Mouse (Mus musculus) neural tube, embryonic 11.5 days (tissue): ENCODE measurements around the gene Tbcel. TPM values are rescaled to one million over a fixed set of nuclear protein-coding genes. Genes with fewer than 3 reads are reported as not detected.

Source experiments
- ATAC-seq: fragments of 200-750 bp; cut with Nextera tagmentation; 2 replicates; pipeline ENCODE4 v1.8.0; 2017; ENCODE audit warnings: moderate number of reproducible peaks, mild to moderate bottlenecking, moderate TSS enrichment, moderate library complexity; ENCODE audit not compliant: insufficient read depth, low FRiP score, low TSS enrichment
- DNase-seq: peaks from one replicate; pipeline ENCODE4 v3.0.0-alpha.2; 2015; ENCODE audit warnings: low spot score
- H3K27ac ChIP-seq: fragments of 300-500 bp; sonication (generic); 2 replicates; pipeline ENCODE4 v1.5.1; 2014; ENCODE audit warnings: low read depth, mild to moderate bottlenecking, low read length
- H3K27me3 ChIP-seq: fragments of 300-500 bp; sonication (generic); 2 replicates; pipeline ENCODE4 v1.6.1; 2014; ENCODE audit warnings: mild to moderate bottlenecking, low read length, mixed read lengths; ENCODE audit not compliant: control insufficient read depth, insufficient read depth
- H3K36me3 ChIP-seq: fragments of 300-500 bp; sonication (generic); 2 replicates; pipeline ENCODE4 v1.6.1; 2014; ENCODE audit warnings: mild to moderate bottlenecking, low read length, moderate library complexity, mixed read lengths; ENCODE audit not compliant: control insufficient read depth, insufficient read depth
- H3K4me1 ChIP-seq: fragments of 300-500 bp; sonication (generic); 2 replicates; pipeline ENCODE4 v1.6.1; 2014; ENCODE audit warnings: low read length, mixed read lengths; ENCODE audit not compliant: control insufficient read depth, insufficient read depth
- H3K4me2 ChIP-seq: fragments of 300-500 bp; sonication (generic); 2 replicates; pipeline ENCODE4 v1.6.1; 2014; ENCODE audit warnings: low read depth, mild to moderate bottlenecking, moderate library complexity
- H3K4me3 ChIP-seq: fragments of 300-500 bp; sonication (generic); 2 replicates; pipeline ENCODE4 v1.5.1; 2014; ENCODE audit warnings: low read depth, low read length
- H3K9ac ChIP-seq: fragments of 300-500 bp; sonication (generic); 2 replicates; pipeline ENCODE4 v1.6.1; 2014; ENCODE audit warnings: mild to moderate bottlenecking, low read length
- H3K9me3 ChIP-seq: fragments of 300-500 bp; sonication (generic); 2 replicates; pipeline ENCODE4 v1.6.1; 2016; ENCODE audit warnings: low read length; ENCODE audit not compliant: control insufficient read depth
- WGBS: fragments of 180-500 bp; shearing (Covaris S2); extraction: QIAGEN DNeasy Blood & Tissue Kit; methylation state at CpG from one replicate; pipeline ENCODE4 v1.1.7; 2014; 5-methylcytosine and 5-hydroxymethylcytosine counted together
- polyA plus RNA-seq: library from polyadenylated mRNA; unstranded; fragments of >200 nt; fragmentation: Nextera tagmentation; extraction: Ambion mirVana; gene quantifications from 2 replicates; pipeline ENCODE4 v1.2.1, GENCODE M21; 2014

The Tbcel gene
- polyA plus RNA-seq, 1 experiment from 2014 or later = 5.7 TPM

DNA sequence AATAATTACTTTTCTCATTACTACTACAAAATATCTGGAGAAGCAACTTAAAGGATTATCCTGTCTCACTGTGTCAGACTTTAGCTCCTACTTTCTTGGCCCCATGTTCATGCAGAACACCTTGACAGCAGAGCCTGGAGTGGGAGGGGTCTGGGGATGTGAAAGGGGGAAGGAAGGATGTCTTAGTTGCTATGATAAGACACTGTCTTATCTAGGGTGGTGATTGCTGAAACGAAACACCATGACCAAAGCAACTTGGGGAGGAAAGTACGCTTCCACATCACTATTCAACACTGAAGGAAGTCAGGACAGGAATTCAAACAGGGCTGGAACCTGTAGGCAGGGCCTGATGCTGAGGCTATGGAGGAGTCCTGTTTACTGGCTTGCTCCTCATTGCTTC lies 11.3 kb downstream of the Tbcel start:
- ATAC-seq (no peak), DNase-seq (no peak)
- Histone ChIP-seq H3K9ac (no peak overlapping the region), H3K4me3 (no peak overlapping the region), H3K4me1 (no peaks in the 10 kb centered on the region), H3K27me3 (no peaks in the 10 kb centered on the region), H3K27ac (no peak overlapping the region), H3K36me3 (no peaks in the 10 kb centered on the region), H3K4me2 (no peak overlapping the region), H3K9me3 (peaks cover 3% of the 10 kb centered on the region; the same call in 1 of the 2 replicates)
- WGBS = 91% methylated on average over 2 of the region's 2 CpGs

GRCm38 (mm10) chr9:42491780-42492179 lies 15.8 kb downstream of the Tbcel start:
- no peaks in the 10 kb centered on the region for H3K36me3 ChIP-seq
- H3K27me3 ChIP-seq = no peaks in the 10 kb centered on the region
- ATAC-seq (no peak), DNase-seq (no peak)
- peaks cover 2% of the 10 kb centered on the region; the same call in 1 of the 2 replicates for H3K9me3 ChIP-seq
- H3K27ac ChIP-seq = no peak overlapping the region
- no peak overlapping the region for H3K4me3 ChIP-seq
- no peaks in the 10 kb centered on the region for H3K4me1 ChIP-seq
- no peak overlapping the region for H3K9ac ChIP-seq
- 83% methylated on average over 9 of the region's 9 CpGs for WGBS
- no peak overlapping the region for H3K4me2 ChIP-seq

DNA sequence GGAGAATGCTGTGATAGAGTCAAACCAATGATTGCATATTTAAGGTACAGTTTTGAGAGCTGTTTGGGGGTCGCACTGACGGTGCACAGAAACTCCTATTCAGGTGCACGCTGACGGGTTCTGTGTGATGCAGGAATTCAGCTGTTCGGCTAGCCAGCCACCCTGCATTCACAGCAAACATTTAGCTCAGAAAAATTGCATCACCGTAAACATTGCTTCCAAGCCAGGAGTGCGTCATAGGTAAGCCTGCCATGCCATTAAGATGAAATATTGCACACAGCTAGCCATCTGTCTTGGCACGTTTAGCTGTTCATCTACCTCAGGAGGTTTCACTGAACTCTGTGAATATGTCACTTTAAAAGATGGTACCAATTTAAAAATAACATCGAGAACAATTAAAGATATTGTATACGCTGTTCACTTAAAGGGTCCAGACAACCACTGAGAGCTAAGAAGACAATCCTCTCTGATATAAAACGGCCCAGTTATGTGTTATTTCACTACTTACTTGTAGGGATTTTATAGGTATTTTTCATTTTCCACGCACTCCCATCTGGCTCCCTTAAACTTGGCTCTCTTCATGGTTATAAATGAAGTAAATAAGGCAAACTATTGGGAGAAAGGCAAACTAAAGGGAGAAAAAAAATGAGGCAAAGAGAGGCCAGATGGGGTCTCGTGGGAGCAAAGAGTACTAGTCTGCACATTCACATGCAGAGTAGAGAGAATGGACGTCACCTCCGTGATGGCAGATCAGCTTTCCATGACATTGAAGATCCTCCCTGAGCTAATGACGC lies 16.8 kb downstream of the Tbcel start:
- no peak overlapping the region for H3K9ac ChIP-seq
- no peak for ATAC-seq
- no peaks in the 10 kb centered on the region for H3K27me3 ChIP-seq
- no peaks in the 10 kb centered on the region for H3K4me1 ChIP-seq
- no peak overlapping the region for H3K4me2 ChIP-seq
- H3K36me3 ChIP-seq = no peaks in the 10 kb centered on the region
- no peak overlapping the region for H3K4me3 ChIP-seq
- H3K9me3 ChIP-seq = no peaks in the 10 kb centered on the region
- no peak overlapping the region for H3K27ac ChIP-seq
- DNase-seq = no peak
- WGBS = 80% methylated on average over 16 of the region's 16 CpGs

DNA sequence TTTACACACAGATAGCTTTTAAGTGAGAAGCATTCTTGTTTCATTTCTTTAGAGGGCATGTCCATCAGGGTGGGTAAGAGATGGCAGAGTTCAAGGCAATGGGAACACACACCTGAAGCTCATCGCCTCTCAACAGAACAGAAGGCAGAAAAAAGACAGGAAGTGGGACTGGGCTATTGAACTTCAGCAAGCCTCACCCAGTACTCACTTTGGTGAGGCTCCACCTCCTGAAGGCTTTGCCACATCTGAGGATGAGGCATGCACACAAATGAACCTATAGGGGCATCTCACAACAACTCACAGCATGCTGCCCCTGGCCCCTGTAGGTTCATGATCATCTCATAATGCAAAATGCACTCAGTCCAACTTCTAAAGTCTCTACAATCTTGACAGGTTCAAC lies 19.5 kb downstream of the Tbcel start:
- H3K4me1 ChIP-seq = no peaks in the 10 kb centered on the region
- DNase-seq = no peak
- 100% methylated on average over 1 of the region's 1 CpGs for whole genome bisulfite sequencing
- no peak overlapping the region for H3K9ac ChIP-seq
- H3K9me3 ChIP-seq = no peaks in the 10 kb centered on the region
- no peaks in the 10 kb centered on the region for H3K27me3 ChIP-seq
- ATAC-seq = no peak
- H3K36me3 ChIP-seq = no peaks in the 10 kb centered on the region
- no peak overlapping the region for H3K4me2 ChIP-seq
- H3K4me3 ChIP-seq = no peak overlapping the region
- no peak overlapping the region for H3K27ac ChIP-seq

DNA sequence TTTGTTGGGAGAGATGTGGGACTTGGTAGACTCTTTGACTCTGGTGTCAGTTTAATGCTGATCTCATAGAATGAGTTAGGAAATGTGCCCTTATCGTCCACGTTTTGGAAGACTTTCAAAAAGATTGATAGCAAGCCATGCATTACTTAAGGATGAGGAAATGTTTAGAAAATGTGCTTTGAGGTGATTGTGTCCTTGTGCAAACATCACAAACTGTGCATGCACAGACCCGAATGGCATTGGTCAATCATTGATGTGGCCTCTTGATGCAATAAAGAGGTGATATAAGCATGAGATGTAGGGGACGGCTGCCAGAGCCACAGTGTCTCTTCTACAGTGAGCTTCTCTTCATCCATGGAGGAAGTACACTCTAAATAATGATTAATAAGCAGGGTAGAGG lies 20.7 kb downstream of the Tbcel start:
- no peak overlapping the region for H3K4me3 ChIP-seq
- no peak for ATAC-seq
- H3K9me3 ChIP-seq = no peaks in the 10 kb centered on the region
- no peaks in the 10 kb centered on the region for H3K36me3 ChIP-seq
- no peaks in the 10 kb centered on the region for H3K4me1 ChIP-seq
- WGBS = 81% methylated on average over 4 of the region's 4 CpGs
- no peak overlapping the region for H3K27ac ChIP-seq
- no peak overlapping the region for H3K4me2 ChIP-seq
- no peak overlapping the region for H3K9ac ChIP-seq
- no peaks in the 10 kb centered on the region for H3K27me3 ChIP-seq
- DNase-seq = no peak

GRCm38 (mm10) chr9:42484667-42485066 lies 22.9 kb downstream of the Tbcel start:
- Histone ChIP-seq H3K36me3 (no peaks in the 10 kb centered on the region), H3K27ac (no peak overlapping the region), H3K4me1 (no peaks in the 10 kb centered on the region), H3K27me3 (no peaks in the 10 kb centered on the region), H3K4me2 (no peak overlapping the region), H3K9me3 (no peaks in the 10 kb centered on the region), H3K9ac (no peak overlapping the region), H3K4me3 (no peak overlapping the region)
- no peak for DNase-seq
- 94% methylated on average over 1 of the region's 1 CpGs for WGBS
- no peak for ATAC-seq

DNA sequence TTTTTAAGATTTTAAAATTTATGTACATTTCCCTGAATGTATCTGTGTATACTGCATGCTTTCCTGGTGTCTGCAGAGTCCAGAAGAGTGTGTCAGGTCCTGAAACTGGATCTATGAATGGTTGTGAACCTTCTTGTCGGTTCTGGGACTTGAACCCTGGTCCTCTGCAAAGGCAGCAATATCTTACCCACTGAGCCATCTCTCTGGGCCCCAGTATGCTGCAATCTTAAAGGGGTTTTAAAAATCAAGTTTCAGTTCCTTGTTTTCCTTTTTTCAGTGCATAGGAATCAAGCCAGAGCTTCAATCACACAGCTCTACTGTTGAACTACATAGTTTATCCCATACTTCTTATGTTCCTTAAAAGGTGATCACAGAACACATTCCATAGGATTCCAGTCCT lies 24.7 kb downstream of the Tbcel start:
- no peak overlapping the region for H3K4me2 ChIP-seq
- WGBS = 93% methylated on average over 1 of the region's 1 CpGs
- H3K27ac ChIP-seq = no peak overlapping the region
- no peak overlapping the region for H3K4me3 ChIP-seq
- H3K4me1 ChIP-seq = no peaks in the 10 kb centered on the region
- ATAC-seq (no peak), DNase-seq (no peak)
- no peaks in the 10 kb centered on the region for H3K36me3 ChIP-seq
- H3K27me3 ChIP-seq = no peaks in the 10 kb centered on the region
- no peaks in the 10 kb centered on the region for H3K9me3 ChIP-seq
- H3K9ac ChIP-seq = no peak overlapping the region

DNA sequence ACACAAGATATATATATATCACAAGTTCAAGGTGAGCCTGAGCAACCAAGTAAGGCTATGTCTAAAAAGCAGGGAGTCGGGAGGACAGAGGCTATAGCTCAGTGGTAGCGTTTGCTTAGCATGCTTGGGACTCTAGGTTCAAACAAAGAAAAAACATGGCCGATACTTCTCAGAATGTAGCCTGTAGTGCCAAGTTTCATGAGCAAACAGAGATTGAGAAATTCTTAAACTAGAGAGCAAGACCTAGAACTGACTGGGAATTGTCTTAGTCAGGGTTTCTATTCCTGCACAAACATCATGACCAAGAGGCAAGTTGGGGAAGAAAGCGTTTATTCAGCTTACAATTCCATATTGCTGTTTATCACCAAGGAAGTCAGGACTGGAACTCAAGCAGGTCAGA lies 31.4 kb downstream of the Tbcel start:
- ATAC-seq = no peak
- Histone ChIP-seq H3K9ac (no peak overlapping the region), H3K4me2 (no peak overlapping the region), H3K27me3 (no peaks in the 10 kb centered on the region), H3K4me1 (peaks cover 4% of the 10 kb centered on the region; the same call in 1 of the 2 replicates), H3K27ac (no peak overlapping the region), H3K36me3 (no peaks in the 10 kb centered on the region), H3K4me3 (no peak overlapping the region), H3K9me3 (no peaks in the 10 kb centered on the region)
- DNase-seq = no peak
- WGBS = 88% methylated on average over 4 of the region's 4 CpGs

DNA sequence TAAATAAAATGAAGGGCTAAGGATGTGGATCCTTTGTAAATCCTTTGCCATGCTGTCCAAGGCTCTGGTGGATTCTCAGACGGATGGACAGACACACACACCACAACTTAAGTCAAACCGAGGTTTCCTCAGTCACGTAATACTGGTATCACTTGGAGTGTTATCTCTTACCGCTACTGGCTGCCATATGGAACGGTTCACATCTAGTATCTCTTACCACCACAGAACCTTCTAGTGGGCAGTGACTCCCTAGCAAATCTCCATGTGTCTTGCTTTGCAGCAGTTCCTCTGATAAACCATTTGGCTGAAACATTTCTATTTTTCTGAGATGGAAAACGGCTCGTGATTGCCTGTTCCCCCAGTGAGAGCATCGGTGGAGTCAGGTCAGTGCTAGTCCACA lies 33.4 kb downstream of the Tbcel start:
- no peaks in the 10 kb centered on the region for H3K27me3 ChIP-seq
- DNase-seq (no peak), ATAC-seq (no peak)
- H3K9ac ChIP-seq = no peak overlapping the region
- no peak overlapping the region for H3K27ac ChIP-seq
- H3K9me3 ChIP-seq = no peaks in the 10 kb centered on the region
- WGBS = 93% methylated on average over 8 of the region's 8 CpGs
- H3K36me3 ChIP-seq = no peaks in the 10 kb centered on the region
- H3K4me2 ChIP-seq = no peak overlapping the region
- peaks cover 9% of the 10 kb centered on the region; the same call in 1 of the 2 replicates for H3K4me1 ChIP-seq
- H3K4me3 ChIP-seq = no peak overlapping the region
